Mouse (Mus musculus) limb, embryonic 11.5 days (tissue): ENCODE results near the gene Jun. TPM values are rescaled to one million over a fixed set of nuclear protein-coding genes. Genes with fewer than 3 reads are reported as not detected.

Experiments
- ATAC-seq: fragments of 200-750 bp; cut with Nextera tagmentation; 2 replicates; pipeline ENCODE4 v1.8.0; 2017; ENCODE audit warnings: low read depth; ENCODE audit not compliant: insufficient number of reproducible peaks, low FRiP score, low TSS enrichment
- DNase-seq: peaks from one replicate; pipeline ENCODE4 v3.0.0-alpha.2; 2015; ENCODE audit warnings: low spot score
- H3K27ac ChIP-seq: fragments of 300-500 bp; sonication (generic); replicated peaks from 2 replicates; pipeline ENCODE4 v1.5.1; 2014; ENCODE audit warnings: low read depth, mild to moderate bottlenecking, low read length
- H3K27me3 ChIP-seq: fragments of 300-500 bp; sonication (generic); 2 replicates; pipeline ENCODE4 v1.6.1; 2014; ENCODE audit warnings: mild to moderate bottlenecking, low read length, mixed read lengths; ENCODE audit not compliant: control insufficient read depth, insufficient read depth
- H3K36me3 ChIP-seq: fragments of 300-500 bp; sonication (generic); 2 replicates; pipeline ENCODE4 v1.6.1; 2014; ENCODE audit warnings: mild to moderate bottlenecking, low read length, moderate library complexity, mixed read lengths; ENCODE audit not compliant: control insufficient read depth, insufficient read depth
- H3K4me1 ChIP-seq: fragments of 300-500 bp; sonication (generic); 2 replicates; pipeline ENCODE4 v1.6.1; 2014; ENCODE audit warnings: low read length, mixed read lengths; ENCODE audit not compliant: control insufficient read depth, insufficient read depth
- H3K4me2 ChIP-seq: fragments of 300-500 bp; sonication (generic); 2 replicates; pipeline ENCODE4 v1.6.1; 2014; ENCODE audit warnings: low read depth, mild to moderate bottlenecking, moderate library complexity; ENCODE audit not compliant: severe bottlenecking
- H3K4me3 ChIP-seq: fragments of 300-500 bp; sonication (generic); 2 replicates; pipeline ENCODE4 v1.5.1; 2014; ENCODE audit warnings: low read depth, low read length
- H3K9ac ChIP-seq: fragments of 300-500 bp; sonication (generic); 2 replicates; pipeline ENCODE4 v1.6.1; 2014; ENCODE audit warnings: mild to moderate bottlenecking, low read length
- H3K9me3 ChIP-seq: fragments of 300-500 bp; sonication (generic); 2 replicates; pipeline ENCODE4 v1.6.1; 2016; ENCODE audit warnings: low read length; ENCODE audit not compliant: control insufficient read depth
- WGBS: fragments of 180-500 bp; shearing (Covaris S2); extraction: QIAGEN DNeasy Blood & Tissue Kit; methylation state at CpG from one replicate; pipeline ENCODE4 v1.1.7; 2014; 5-methylcytosine and 5-hydroxymethylcytosine counted together
- polyA plus RNA-seq: library from polyadenylated mRNA; unstranded; fragments of >200 nt; fragmentation: Nextera tagmentation; extraction: Ambion mirVana; gene quantifications from 2 replicates; pipeline ENCODE4 v1.2.1, GENCODE M21; 2014

The Jun gene
- polyA plus RNA-seq, 1 experiment from 2014 or later: 42.7 TPM

DNA sequence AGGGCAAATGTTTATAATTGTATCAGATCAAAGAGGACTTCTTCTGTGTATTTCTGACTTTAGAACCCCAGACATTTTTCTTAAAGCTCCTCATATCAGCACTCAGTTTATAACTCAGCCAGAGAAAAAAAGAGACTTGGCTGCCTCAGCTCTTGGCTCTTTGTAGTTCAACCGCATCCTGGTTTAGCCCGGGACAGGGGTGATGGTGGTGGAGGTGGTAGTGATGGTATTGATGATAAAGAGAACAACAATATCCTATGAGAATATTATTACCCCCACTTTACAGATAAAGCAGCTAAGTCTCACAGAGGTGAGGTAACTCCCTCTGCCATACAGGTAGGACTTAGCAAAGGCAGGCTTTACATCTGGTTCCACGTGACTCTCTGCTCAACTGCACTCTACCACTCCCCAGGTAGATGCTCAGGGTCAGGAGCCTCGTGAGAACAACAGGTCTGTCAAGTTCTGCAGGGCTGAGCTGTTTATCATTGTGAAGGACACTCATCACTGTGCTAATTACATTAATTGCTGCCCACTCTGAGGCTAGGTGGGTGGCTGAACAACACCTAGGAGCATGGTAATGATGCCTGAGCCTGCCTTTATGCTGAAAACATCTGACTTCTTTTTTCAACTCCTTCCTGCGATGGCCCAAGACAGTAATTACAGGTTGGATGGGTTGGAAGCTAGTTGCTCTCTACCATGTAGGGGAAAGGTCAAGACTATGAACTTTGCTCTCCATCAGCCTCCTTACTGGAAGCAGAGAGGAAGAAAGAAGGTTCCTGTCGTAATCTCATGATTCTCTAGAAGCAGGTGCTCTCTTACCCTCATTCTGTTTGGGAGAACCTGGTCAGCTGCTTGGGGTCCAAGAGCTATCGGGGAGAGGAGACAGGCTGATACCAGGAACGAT, 16.3 kb upstream of the Jun start:
- Histone ChIP-seq H3K27me3 (no peaks in the 10 kb centered on the region), H3K9ac (no peak overlapping the region), H3K9me3 (no peaks in the 10 kb centered on the region), H3K4me2 (no peak overlapping the region), H3K27ac (no peak overlapping the region), H3K36me3 (no peaks in the 10 kb centered on the region), H3K4me1 (peaks cover 7% of the 10 kb centered on the region; the same call in 1 of the 2 replicates), H3K4me3 (no peak overlapping the region)
- DNase-seq (no peak), ATAC-seq (no peak)
- WGBS: 77% methylated on average over 8 of the region's 8 CpGs

GRCm38 (mm10) chr4:95063609-95064210, 11.7 kb upstream of the Jun start:
- H3K9ac ChIP-seq: no peak overlapping the region
- H3K4me2 ChIP-seq: no peak overlapping the region
- no peak for DNase-seq
- H3K9me3 ChIP-seq: no peaks in the 10 kb centered on the region
- no peak overlapping the region for H3K4me3 ChIP-seq
- H3K4me1 ChIP-seq: no peaks in the 10 kb centered on the region
- no peak overlapping the region for H3K27ac ChIP-seq
- H3K27me3 ChIP-seq: no peaks in the 10 kb centered on the region
- H3K36me3 ChIP-seq: no peaks in the 10 kb centered on the region
- ATAC-seq: no peak
- WGBS: 82% methylated on average over 2 of the region's 2 CpGs

DNA sequence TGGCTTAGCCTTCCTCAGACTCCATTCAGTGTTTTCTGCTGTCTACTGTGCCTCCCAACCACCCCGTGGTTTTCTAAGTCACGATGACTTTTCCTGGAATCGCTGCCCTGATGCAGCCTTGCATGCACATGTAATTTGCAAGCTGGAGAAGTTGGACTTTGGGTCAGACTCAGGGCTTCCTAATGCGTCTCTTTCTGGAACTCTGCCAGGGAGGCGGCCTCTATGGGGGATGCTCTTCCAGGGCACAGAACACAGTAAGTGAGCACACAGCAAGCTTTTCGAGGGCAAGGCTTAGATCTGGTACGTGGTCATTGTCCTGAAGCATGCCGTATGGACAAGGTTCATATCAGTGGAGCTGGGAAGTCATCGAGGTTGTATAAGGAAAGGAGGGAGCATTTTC, 10.9 kb upstream of the Jun start:
- WGBS: 90% methylated on average over 9 of the region's 9 CpGs

GRCm38 (mm10) chr4:95057264-95057663, 5.2 kb upstream of the Jun start:
- Histone ChIP-seq H3K27me3 (no peaks in the 10 kb centered on the region), H3K9ac (no peak overlapping the region), H3K9me3 (no peaks in the 10 kb centered on the region), H3K36me3 (no peaks in the 10 kb centered on the region), H3K27ac (no peak overlapping the region), H3K4me3 (no peak overlapping the region), H3K4me1 (peaks cover 7% of the 10 kb centered on the region; the same call in 1 of the 2 replicates), H3K4me2 (no peak overlapping the region)
- no peak for DNase-seq
- ATAC-seq: no peak
- WGBS: 81% methylated on average over 4 of the region's 4 CpGs

More for the DNA sequence above, 10.9 kb upstream of the Jun start:
- DNase-seq: no peak
- H3K36me3 ChIP-seq: no peaks in the 10 kb centered on the region
- ATAC-seq: no peak
- H3K27ac ChIP-seq: no peak overlapping the region
- no peaks in the 10 kb centered on the region for H3K4me1 ChIP-seq
- no peaks in the 10 kb centered on the region for H3K27me3 ChIP-seq
- no peak overlapping the region for H3K4me2 ChIP-seq
- no peak overlapping the region for H3K4me3 ChIP-seq
- H3K9me3 ChIP-seq: no peaks in the 10 kb centered on the region
- H3K9ac ChIP-seq: no peak overlapping the region

DNA sequence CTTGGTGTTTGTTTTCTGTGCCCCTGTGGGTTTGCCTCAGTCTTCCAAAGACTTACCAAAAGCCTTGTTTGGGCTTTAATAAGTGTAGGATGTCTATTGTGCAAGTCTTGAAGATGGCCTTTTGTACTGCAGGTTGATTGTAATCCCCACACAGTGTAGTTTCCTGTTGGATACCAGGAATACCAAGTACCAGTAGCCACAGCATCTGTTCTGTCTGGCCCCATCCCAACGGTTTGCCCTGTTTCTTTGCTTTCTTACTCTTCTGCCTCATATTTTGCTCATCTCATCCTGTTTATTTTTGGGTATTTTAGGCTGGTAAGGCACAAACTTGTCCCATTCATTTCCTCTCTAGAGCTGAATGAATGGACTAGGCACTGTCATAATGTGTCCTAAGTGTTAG, 3.3 kb upstream of the Jun start:
- Histone ChIP-seq H3K4me3 (no peak overlapping the region), H3K27me3 (no peaks in the 10 kb centered on the region), H3K36me3 (no peaks in the 10 kb centered on the region), H3K4me1 (peaks cover 7% of the 10 kb centered on the region; the same call in 1 of the 2 replicates), H3K4me2 (no peak overlapping the region), H3K9me3 (no peaks in the 10 kb centered on the region), H3K9ac (no peak overlapping the region), H3K27ac (no peak overlapping the region)
- ATAC-seq: no peak
- no peak for DNase-seq
- 79% methylated on average over 1 of the region's 1 CpGs for WGBS

DNA sequence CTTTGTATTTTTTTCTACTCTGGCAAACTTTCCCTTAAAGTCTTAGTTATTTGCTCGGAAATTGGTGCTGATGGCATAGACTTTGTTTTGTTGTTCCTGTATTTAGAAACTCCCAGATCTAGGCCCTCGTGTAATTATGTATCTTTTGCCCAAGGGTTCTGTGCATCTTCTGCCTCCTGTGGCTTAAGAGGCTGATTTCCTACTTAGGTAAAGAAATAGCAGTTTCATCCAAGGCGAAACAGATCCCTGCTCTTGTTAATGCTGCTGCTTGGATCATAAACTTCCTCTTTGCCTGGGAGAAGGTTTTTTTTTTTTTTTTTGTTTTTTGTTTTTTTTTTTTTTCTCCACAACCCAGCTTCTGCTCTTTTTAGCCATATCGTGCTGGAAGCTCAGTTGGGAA, 2.3 kb upstream of the Jun start:
- DNase-seq (no peak), ATAC-seq (no peak)
- Histone ChIP-seq H3K4me2 (peak overlapping the region; percentile 66; the same call in 1 of the 2 replicates), H3K36me3 (no peaks in the 10 kb centered on the region), H3K4me1 (peaks cover 7% of the 10 kb centered on the region; the same call in 1 of the 2 replicates), H3K27ac (no peak overlapping the region), H3K27me3 (no peaks in the 10 kb centered on the region), H3K9ac (no peak overlapping the region), H3K4me3 (no peak overlapping the region), H3K9me3 (no peaks in the 10 kb centered on the region)
- 47% methylated on average over 4 of the region's 4 CpGs for WGBS

- Histone ChIP-seq H3K4me3 (peak overlapping the region; percentile 80), H3K4me2 (peak overlapping the region; percentile 66), H3K36me3 (no peaks in the 10 kb centered on the region), H3K27ac (peak overlapping the region; percentile 91), H3K9me3 (no peaks in the 10 kb centered on the region), H3K9ac (0 out of 2 replicates have a peak overlapping the region, but pooled peaks have one; percentile 36), H3K4me1 (peaks cover 7% of the 10 kb centered on the region; the same call in 1 of the 2 replicates), H3K27me3 (no peaks in the 10 kb centered on the region)
- ATAC-seq: no peak
- WGBS: under 1% methylated on average over 6 of the region's 6 CpGs
- DNase-seq: peak; percentile 65
Measured at GRCm38 (mm10) chr4:95053791-95054117, 1.7 kb upstream of the Jun start.

DNA sequence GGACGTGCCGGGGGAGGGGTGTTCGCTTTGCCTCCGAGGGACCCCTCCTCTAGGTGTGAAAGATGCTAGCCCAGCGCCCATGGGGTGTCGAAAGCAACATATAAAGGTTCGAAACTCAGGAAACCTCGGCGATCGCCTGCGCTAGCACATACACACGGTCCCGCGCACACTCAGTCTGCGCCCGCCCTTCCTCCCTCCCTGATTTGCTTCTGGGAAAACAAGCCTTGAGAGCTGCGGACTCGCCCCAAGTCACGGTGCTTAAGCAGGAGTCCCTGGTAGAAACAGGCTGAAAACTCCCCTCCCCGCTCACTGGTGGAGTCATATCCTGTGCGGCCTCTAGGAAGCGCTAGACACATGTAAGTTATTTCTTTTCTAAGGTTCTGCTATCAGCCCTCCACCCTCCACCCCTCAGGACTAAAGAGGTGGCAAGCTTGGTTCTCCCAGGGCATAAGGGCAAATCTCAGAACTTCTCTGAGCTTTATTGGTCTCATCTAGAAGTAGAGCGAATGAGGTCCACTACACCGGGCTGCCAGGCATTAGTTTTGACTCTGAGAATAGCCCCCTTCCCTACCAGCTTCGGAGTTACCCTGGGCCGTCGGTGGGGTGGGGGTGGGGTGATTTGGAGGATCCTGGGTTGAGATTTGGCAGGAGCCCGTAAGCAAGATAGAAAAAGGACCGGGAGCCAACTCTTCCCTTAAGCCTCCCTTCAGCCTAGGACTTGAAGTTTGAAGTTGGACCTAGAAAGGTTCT, 1.2 kb upstream of the Jun start:
- Histone ChIP-seq H3K36me3 (no peaks in the 10 kb centered on the region), H3K9me3 (no peaks in the 10 kb centered on the region), H3K4me3 (peak overlapping the region; percentile 80), H3K27me3 (no peaks in the 10 kb centered on the region), H3K9ac (peak overlapping the region; percentile 76), H3K4me2 (peak overlapping the region; percentile 66), H3K27ac (peak overlapping the region; percentile 91), H3K4me1 (peaks cover 7% of the 10 kb centered on the region; the same call in 1 of the 2 replicates)
- under 1% methylated on average over 29 of the region's 29 CpGs for WGBS
- ATAC-seq (peak; percentile 58), DNase-seq (peak; percentile 92)
